Mouse (Mus musculus): ENCODE measurements at regions not wholly inside any gene's neighbourhood (a gene's known extent, or its start where the extent isn't known, plus 50 kb on each side); places are given as distances from the start of the nearest gene placed in this dataset.
"Not testable (repeated sequence)": the region's sequence is repeated elsewhere in the genome, so short reads cannot be mapped to it uniquely, and the experiment has no call there.

DNA sequence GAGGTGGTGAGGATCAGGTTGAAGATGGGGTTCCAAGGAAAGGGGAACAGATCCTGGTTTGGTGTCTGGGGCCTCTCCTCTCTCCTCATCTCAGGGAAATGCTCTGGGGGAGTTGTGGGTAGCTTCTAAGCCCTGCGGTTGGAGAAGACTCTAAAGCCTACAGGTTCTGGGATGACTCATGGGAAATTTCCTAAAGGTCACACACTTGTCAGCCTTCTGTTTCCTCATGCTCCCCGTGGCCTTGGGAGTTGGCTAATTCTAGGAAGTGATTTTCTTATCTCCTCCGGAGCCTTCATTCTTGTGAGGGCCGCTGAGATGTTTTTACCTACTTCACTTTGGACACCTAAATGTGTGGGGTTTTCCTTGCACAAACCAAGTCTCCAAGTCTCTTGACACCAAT, 279.2 kb downstream of the 4933412E24Rik start:
- ATAC-seq (replicated peaks; ENCODE audit: poor library complexity), result no peak

DNA sequence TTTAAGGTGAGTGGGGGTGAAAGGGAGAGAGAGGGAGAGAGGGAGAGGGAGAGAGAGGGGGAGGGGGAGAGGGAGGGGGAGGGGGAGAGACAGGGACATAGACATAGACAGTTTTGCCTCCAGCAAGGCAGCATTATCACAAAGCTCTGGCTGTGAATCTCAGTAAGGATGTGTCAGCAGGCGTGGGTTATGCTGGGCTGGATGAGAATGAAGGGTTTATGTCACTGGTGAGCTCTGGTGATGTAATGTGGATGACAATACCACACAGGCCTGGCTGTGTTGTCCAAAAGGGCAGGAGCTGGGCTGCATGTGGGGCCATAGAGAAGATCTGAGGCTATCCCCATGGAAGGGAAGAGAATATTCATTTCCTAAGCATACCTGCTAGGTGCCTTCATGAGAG, 282.0 kb downstream of the 4933412E24Rik start:
- no peak for ATAC-seq (replicated peaks; ENCODE audit: poor library complexity)

DNA sequence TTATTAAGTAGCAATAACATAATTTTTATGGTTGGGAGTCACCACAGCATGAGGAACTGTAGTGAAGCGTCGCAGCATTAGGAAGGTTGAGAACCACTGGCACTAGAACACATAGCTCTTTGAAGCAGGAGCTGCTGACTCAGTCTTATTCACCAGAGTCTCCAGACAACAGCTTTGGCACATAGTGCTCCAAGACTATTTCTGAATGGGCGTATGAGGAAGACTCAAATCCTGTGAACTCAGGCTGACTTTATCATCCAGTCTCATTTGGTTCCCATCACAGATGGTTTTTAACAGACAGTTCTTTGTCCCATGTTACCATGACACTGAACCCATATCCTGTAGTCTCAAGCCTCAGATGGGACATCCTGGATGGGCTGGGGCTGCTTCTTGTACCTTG, 282.5 kb downstream of the 4933412E24Rik start:
- no peak for ATAC-seq (replicated peaks; ENCODE audit: poor library complexity)

DNA sequence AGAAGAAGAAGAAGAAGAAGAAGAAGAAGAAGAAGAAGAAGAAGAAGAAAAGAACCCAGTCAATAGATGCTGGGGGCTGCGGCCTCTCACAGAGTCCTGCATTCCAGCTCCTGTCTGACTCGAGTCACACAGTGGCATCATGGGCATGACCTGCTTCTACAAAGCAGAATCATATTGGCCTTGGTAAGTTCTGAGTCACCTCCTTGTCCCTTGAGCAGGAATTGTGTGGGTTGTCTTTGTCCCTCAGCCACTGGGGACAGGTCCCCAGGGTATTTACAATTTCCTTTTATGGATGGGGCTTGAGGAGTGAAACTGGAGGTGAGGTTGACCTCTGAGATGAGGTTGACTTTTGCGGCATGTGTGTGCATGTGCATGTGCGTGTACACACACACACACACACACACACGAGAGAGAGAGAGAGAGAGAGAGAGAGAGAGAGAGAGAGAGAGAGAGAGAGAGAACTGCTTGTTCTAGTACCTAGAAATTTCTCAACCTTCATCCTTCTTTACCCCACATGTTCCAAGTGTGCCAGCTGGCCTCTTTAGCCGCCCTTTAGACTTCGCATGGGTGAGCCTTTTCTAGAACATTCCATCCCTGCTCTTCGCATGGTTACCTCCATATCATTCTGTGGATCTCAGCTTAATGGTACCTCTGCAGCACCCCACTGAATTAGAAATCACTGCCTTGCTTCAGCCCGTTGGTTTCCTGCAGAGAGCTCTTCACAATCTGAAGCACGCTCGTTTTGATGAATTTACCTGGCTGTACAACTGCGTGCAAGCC, 283.2 kb downstream of the 4933412E24Rik start:
- no peak for ATAC-seq (replicated peaks; ENCODE audit: poor library complexity)

DNA sequence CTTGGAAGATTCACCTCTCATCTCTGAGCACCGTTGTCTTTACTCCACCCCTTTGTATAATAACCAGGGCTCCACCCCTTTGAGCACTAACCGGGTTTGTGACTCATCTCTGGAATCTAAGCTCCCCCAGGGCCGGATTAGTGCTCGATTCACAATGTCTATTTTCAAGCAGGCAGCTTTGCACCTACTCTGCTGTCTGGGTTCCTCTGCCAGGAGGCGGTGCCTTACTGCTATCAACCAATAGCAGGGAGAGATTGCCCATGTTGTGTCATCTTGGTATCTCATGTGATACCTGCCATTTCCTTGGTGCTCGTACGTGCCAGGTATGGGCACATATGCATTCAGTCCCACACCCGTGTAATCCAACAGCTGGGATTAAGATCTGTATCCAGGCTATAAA, 285.3 kb downstream of the 4933412E24Rik start:
- no peak for ATAC-seq (replicated peaks; ENCODE audit: poor library complexity)

DNA sequence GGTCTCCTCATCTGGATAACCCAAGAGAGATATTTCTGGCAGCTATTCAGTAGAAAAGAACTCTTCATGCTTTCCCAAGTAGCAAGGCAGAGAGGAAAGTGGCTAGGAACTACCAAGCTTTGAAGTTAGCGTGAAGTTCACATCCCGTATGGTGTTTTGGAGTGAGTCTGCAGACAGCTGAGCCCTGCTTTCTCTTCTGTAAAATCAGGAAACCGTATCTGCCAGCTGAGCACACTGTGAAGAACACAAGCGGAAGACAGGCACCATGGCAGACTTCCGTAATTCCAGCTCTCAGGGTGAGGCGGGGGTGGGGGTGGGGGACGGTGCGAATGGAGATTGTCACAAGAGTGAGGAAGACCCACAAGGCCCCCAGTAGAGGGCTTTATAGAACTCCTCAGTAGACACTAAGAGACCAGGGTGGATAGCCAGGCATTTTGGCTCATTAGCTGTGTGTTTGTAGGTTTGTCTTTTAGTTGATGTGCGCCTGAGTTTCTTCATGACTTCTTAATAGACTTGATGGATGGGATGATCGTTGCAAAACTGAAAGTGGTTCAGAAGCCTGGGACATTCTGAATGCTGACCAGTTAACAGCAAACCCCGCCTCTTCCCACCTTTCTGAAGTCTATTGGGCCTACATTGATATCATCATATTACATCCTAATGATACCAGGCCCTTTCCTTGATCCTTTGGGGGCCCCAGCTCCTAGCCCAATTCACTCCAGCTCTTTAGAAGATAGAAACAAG, 287.4 kb downstream of the 4933412E24Rik start:
- peak; percentile 60 for ATAC-seq (replicated peaks; ENCODE audit: poor library complexity)

DNA sequence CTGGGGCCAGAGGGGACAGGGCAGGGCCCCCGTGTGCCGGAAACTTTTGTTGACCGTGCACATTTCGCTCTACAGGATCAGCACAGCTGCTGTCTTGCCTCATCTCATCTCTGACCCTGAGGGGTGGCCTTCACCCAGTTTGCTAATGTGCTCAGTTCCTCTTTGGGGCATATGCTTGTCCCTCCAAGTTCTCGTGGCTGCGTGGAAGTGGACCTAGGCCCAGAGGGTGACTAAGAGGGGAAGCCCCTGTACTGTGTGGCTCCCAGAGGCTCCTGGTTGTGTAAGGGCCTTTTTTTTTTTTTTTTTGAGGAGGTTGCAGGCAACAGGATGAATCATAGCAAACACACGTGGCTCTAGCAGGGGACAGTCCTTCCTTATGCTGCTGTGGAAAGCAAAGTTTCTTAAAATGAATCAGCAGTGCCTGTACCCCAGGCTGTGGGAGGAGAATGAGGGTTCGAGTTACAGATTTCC, 288.2 kb downstream of the 4933412E24Rik start:
- ATAC-seq (replicated peaks; ENCODE audit: poor library complexity), result peak; percentile 97

DNA sequence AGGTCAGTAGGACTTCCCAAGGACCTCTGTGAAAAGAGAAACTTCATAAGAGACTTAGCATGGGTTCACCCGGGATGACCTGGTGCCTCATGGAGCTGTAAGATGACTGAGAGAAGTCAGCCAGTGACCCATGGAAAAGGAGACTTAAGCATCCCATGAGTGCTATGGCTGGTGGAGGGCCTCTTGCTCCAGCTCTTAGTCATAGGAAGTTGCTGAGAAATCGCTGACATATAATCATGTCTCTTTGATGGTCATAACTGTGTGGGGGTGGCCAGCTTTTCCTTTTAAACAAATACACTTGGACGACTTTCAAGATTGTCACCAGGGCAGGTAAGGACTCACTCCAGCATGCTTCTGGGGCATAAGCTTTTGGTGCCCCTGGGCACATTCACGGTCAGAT, 290.5 kb downstream of the 4933412E24Rik start:
- ATAC-seq (replicated peaks; ENCODE audit: poor library complexity), result no peak

DNA sequence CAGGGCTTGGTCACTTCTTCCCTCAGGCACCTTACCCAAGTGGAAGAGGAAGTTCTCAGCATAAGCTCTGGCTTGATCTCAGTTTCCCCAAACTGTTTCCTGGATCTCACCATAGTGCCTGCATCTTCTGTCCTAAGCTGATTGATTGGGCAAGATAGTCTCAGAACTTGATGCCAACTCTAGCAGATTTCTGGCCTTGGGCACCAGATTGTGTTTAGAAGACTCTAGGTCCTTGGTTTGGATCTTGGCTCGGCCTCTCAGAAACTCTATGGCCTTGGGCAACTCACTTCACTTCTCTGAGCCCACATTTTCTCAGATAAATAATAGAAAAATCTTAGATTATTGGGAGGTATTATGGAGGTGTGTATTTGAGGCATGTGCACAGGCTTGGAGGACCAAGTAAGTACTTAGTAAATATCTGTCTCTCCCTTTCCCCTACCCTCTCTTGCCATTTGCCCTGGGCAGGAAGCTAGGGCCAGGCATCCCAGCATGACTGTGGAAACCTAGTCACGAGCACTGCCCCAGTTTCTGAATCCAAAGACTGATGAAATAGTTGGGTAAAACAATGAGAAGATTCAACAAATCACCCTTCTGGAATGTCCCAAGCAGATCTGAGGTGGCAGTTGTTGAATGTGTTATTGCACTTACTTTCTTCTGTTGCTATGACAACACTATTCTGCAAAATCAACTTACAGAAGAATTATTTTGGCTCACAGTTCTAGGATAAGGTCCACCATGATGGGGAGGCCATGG, 293.6 kb downstream of the 4933412E24Rik start:
- no peak for ATAC-seq (replicated peaks; ENCODE audit: poor library complexity)

DNA sequence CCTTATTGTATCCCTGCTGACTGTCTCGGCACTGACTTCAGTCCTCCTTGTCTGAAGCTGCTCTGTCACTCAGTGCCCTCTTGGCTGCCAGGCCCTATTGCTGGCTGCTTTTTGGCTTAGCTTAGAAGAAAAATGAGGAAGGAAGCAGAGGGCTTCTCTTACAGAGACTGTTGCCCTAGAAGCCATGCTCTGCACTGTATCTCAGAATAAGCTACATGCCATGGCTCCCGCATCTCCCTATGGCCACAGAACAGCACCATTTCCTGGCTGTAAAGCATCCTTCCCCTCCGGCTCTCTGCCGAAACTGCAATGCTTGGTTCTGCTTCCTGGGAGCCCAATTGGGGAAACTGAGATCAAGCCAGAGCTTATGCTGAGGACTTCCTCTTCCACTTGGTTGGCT, 295.0 kb downstream of the 4933412E24Rik start:
- ATAC-seq (replicated peaks; ENCODE audit: poor library complexity), result peak; percentile 70

DNA sequence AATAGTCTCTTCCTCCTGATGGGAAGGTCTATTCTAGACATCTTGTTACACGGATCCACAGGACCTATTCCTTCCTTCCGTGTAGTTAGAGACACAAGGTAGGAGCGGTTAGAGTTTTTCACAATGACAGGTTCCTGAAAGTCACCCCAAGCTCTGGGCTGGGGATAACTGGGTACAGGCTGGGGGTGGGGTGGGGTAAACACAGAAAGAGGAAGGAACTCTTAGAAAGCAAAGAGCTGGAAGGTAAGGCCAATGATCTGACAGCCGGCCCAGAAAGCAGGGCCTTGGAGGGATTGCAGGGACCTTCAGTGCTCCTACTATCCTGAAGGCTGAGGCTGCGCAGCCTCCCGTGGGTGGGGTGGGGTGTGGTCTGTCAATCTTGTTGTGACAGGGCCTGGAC, 295.4 kb downstream of the 4933412E24Rik start:
- peak; percentile 56 for ATAC-seq (replicated peaks; ENCODE audit: poor library complexity)

DNA sequence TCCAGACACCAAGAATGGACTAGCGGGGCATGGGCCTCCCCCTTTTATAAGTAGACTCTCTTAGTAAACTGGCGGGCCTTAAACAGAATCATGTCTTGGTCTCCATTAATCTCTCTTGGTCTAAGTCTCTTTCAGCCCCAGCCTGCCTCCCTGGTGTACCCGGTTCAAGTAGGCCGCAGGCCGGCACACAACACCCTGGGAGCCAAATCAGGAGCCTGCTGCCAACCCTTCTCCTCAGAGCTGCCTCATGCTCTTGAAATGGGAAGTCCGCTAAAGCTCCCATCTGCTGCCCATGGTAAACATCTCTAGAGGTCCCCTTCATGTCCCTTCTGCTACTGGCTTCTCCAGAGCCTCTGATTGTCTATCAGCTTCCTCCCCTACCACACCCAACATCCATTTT, 296.3 kb downstream of the 4933412E24Rik start:
- ATAC-seq (replicated peaks; ENCODE audit: poor library complexity), result no peak

DNA sequence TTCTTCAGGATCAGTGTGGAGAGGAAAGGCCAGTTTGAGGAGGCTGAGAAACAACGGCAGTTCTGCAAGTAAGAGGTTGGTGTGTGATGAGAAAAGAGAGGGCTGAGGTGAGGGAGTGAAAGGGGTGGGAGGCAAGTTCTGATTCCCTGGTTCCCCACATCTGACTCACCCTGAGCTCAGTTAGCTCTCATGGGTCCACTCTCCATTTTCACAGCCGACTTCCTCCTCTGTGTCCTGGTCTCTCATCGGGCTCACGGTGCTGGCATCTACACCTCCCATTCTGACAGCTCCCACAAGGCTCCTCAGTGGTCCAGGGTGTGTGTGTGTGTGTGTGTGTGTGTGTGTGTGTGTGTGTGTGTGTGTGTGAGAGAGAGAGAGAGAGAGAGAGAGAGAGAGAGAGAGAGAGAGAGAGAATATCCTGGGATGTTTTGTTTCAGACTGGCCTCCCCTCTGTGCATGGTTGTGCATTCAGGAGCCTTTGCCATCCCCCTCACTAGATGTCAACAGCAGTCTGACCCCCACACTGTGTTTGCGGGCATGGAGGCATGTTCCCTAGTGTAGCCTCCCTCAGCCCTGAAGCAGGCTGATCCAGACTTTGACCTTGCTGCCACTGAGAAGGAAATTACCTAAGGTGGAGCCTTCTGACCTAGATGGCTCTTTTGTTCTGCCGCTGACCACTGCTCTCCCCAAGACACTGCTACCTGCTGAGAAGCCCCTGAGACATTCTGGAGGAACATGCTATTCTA, 296.9 kb downstream of the 4933412E24Rik start:
- ATAC-seq (replicated peaks; ENCODE audit: poor library complexity), result not testable (repeated sequence)

DNA sequence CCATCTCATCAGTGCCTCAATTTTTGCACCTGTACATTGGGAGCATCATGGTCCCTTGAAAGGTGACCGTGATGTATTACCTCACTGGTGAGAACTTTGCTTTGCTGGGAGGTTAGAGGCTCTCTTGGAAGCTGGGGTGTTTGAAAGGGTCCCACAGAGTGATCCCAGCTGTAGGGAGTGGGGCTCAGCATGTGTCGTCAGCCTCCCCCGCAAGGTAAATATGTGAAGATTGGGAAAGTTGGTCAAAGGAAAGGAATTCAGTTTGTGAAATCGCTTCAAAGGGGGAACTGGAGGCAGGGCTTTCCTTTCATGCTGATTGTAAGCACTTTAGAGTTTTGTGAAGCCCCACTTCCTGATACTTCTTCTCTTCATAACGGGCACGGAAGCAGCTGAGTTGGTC, 299.5 kb downstream of the 4933412E24Rik start:
- peak; percentile 18; the same call in 1 of the 2 replicates for ATAC-seq (replicated peaks; ENCODE audit: poor library complexity)

DNA sequence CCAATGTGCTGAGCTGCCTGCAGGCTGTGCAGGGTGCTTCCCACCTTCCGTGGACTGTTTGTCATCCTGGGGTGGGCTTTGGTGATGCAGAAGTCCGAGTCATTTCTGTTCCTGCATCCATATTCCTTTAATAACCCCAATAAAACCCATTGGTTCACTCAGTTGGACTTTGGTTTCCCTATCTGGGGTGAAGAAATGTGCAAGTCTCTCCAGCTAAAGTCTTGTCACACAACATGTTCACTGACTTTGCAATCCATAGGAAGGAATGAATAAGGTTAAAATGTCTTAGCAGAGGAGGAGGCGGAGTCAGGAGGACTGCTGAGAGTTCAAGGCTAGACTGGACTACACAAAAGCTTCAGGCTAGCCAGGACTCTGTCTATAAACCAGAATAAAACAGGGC, 300.5 kb downstream of the 4933412E24Rik start:
- no peak for ATAC-seq (replicated peaks; ENCODE audit: poor library complexity)

DNA sequence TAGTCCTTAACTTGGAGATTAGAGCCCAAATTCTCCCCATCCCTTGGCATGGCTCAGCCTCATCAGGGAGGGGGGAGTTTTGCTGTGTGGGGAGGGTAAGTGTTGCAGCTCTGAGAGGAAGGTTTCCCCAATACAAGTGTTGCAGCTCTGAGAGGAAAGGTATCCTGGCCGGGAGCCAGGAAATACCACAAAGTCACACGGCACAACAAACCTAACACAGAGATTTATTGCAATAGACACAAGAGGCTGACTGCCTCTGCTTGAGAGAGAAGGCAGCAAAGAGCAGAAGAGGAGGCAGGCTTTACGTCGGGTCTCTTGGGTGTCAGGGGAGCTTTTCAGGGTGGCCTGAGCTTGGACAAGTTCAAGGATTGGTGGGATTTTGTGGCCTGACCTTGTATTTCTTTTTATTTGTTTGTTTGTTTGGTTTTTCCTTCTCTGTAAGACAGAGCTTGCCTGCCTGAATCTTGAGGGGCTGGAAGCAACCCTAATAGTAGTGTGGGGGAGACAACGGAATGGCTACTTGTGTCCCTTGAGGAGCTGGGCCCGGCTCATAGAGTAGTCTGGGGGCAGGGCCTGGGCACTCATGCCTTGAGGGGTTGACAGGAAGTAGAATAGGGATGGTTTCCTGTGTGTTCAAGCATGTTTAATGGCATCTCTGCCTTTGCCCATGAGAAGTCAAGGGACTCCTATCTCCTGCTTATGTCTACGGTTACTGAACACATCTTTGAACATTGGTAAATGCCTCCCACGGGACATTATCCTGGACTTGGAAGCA, 302.3 kb downstream of the 4933412E24Rik start:
- ATAC-seq (replicated peaks; ENCODE audit: poor library complexity), result 0 out of 2 replicates have a peak, but pooled peaks have one; percentile 10

DNA sequence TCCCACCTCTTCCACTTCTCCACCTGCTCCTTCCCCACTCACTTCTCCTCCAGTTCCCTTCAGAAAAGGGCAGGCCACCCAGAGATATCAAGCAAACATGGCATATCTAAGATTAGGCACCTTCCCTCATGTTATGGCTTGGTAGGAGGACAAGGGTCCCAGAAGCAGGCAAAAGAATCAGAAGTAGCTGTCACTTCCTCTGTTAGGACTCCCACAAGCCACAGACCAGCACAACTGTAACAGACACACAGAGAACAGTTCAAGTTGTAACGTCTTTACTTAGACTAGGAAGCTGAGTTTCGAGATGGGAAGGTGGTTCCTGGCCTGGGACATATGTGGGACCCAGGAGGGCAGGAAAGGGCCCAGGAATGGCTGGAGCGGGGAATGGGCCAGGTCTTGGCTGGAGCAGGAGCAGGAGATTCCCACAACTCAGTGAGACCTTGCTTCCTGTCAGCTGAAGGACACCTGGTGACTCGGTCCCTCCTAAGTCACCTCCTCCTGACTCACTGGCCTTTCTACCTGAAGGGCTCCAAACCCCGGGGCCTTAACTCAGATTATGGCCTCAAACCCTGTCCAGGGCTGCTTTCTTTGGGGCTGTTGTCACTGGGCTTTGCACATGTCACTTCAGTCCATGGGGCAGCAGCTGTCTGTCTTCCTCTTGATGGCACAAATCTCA, 304.2 kb downstream of the 4933412E24Rik start:
- peak; percentile 60 for ATAC-seq (replicated peaks; ENCODE audit: poor library complexity)

DNA sequence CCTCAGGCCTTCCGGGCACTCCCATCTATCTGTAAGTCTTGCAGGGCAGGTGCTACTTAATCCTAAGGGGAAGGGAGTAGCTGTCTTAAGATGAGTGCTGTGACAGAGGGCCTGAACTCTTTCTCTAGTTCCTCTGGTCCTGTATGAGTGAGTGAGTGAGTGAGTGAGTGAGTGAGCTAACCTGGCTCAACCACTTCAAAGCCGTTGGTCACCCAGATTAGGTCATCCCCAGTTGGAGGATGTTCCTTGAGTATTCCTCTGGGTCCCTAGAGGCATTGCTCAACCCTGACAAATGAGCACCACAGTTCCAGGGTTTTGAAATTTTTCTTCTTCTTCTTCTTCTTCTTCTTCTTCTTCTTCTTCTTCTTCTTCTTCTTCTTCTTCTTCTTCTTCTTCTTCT, 306.5 kb downstream of the 4933412E24Rik start:
- peak; percentile 55 for ATAC-seq (replicated peaks; ENCODE audit: poor library complexity)

DNA sequence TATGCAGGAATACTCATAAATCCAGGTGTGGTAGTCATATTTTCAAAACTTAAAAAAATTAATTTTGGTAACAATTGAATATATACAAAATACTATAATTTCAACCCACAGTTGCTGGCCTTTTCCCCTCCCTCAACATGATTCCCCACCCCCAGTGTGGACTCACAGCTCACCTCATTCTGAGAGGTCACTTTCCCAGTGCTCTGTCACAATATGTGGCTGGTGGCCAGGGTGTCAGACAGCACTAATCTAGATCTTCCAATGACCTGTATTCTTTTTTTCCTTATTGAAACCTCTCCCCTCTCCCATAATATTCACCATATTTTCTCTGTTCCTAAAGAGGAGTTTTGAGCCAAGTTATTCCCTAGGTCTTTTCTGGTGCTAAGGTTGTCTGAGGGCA, 308.0 kb downstream of the 4933412E24Rik start:
- no peak for ATAC-seq (replicated peaks; ENCODE audit: poor library complexity)
